Mouse (Mus musculus): ENCODE data around the gene Bbx. TPM values are rescaled to one million over a fixed set of nuclear protein-coding genes. Genes with fewer than 3 reads are reported as not detected.

Gene Bbx
- polyA plus RNA-seq, 1 experiment = 10.4 TPM

DNA sequence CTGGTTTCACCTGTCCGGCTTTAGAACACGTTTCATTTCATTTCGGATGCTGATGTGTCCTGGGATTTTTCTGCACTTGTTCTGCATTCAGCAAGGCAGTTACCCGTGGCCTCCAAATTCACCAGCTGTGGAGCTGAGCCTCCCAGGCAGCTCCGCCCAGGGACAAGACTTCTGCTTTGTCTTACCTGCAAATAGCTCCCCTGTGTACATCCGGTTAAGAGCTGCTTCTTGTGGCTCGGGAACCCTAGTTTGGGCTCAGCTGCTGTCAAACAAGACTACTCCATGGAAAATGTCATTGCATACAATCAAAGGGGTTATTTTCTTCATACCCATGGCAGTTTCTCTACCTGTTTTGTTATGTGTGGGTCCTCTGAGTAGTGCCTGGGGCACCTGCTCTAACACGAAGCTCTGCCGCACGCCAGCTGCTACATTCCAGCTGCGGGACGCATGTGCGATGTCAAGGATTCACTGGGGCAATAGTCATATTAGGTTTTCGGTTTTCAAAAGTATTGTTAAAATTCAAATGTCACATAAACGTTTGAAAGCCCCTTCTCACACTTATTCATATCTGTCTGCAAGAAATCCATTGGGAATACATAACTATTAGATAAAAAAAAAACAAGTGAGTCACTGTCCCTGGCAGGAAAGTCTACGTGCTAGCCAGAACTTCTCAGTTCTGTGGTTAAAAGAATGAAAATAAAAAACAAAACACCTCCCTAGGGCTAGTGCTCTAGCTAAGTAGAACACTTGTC, 264.8 kb downstream of the Bbx start:
- Histone ChIP-seq H3K4me1 (ENCODE audit: control insufficient read depth, insufficient read depth, low read length) (no peaks in the 10 kb centered on the region), H3K4me3 (ENCODE audit: insufficient read depth, low read length) (no peak overlapping the region), H3K27ac (ENCODE audit: insufficient read depth, low read length) (no peak overlapping the region)
- TF ChIP-seq POLR2A (IDR thresholded peaks at IDR 0.05; ENCODE audit: extremely low read depth, insufficient read depth, low read length) (no peak), CTCF (IDR thresholded peaks at IDR 0.05; ENCODE audit: extremely low read depth, insufficient read depth, low read length) (no peak)

DNA sequence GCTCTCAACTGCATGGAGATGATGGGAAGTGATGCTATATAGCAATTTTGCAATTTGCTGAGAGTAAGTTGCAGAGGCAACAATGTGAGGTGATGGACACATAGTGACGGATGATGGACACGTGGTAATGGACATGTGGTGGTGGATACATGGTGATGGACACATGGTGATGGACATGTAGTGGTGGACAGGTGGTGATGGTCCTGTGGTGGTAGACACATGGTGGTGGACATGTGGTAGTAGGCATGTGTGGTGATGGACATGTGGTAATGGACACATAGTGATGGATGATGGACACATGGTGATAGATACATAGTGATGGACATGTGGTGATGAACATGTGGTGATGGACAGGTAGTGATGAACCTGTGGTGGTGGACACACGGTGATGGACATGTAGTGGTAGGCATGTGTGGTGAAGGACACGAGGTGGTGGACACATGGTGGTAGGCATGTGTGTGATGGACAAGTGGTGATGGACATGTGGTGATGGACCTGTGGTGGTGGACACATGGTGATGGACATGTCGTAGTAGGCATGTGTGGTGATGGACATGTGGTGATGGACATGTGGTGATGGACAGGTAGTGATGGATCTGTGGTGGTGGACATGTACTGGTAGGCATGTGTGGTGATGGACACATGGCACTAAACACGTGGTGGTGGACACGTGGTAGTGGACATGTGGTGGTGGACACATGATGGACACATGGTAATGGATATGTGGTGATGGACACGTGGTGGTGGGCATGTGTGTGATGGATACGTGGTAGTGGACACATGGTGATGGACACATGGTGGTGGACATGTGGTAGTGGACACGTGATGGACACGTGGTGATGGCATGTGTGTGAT, 271.5 kb downstream of the Bbx start:
- TF ChIP-seq CTCF (IDR thresholded peaks at IDR 0.05; ENCODE audit: extremely low read depth, insufficient read depth, low read length) = no peak
- TF ChIP-seq POLR2A (IDR thresholded peaks at IDR 0.05; ENCODE audit: extremely low read depth, insufficient read depth, low read length) = no peak
- H3K4me1 ChIP-seq (ENCODE audit: control insufficient read depth, insufficient read depth, low read length) = no peaks in the 10 kb centered on the region
- no peak overlapping the region for H3K4me3 ChIP-seq (ENCODE audit: insufficient read depth, low read length)
- H3K27ac ChIP-seq (ENCODE audit: insufficient read depth, low read length) = no peak overlapping the region

DNA sequence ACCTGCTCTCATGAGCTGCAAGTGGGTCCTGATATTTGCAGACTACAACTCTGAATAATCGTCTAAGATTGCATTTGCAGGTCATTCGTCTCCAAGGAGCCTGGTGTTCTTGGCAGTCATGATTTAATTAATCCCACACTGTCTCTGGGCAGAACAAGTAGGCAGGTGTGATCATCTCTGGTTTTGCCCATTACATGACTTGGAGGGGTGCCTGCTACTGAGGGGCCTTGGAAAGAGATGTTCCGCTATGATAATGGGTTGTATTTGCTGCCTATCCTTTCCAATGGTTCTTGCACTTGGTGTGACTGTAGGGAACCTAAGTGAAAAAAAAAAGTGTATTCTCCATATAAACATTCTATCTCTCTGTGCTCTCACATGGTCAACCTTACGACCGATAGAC, 273.6 kb downstream of the Bbx start:
- no peaks in the 10 kb centered on the region for H3K4me1 ChIP-seq (ENCODE audit: control insufficient read depth, insufficient read depth, low read length)
- no peak overlapping the region for H3K27ac ChIP-seq (ENCODE audit: insufficient read depth, low read length)
- H3K4me3 ChIP-seq (ENCODE audit: insufficient read depth, low read length) = no peak overlapping the region
- TF ChIP-seq POLR2A (IDR thresholded peaks at IDR 0.05; ENCODE audit: extremely low read depth, insufficient read depth, low read length) (no peak), CTCF (IDR thresholded peaks at IDR 0.05; ENCODE audit: extremely low read depth, insufficient read depth, low read length) (no peak)

DNA sequence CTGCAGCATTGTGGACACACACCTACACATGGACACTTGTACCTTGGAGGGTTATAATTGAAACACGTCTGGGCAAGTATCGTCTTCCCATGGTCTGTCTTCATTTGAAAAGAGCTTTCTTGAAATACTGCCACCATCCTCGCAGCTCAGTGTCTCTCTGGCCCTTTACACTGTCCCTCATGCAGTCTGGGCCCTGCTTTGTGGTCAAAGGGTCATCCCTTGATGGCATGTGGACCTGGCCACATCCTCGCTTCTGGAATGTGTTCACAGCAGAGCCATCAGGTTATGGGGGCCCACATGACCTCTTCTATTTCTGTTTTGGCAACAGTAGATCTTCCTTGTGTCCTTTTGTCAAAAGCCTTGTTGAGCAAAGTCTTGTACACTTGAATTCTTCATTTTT, 282.6 kb downstream of the Bbx start:
- Histone ChIP-seq H3K27ac (ENCODE audit: insufficient read depth, low read length) (no peak overlapping the region), H3K4me3 (ENCODE audit: insufficient read depth, low read length) (no peak overlapping the region)
- TF ChIP-seq CTCF (IDR thresholded peaks at IDR 0.05; ENCODE audit: extremely low read depth, insufficient read depth, low read length) (no peak), POLR2A (IDR thresholded peaks at IDR 0.05; ENCODE audit: extremely low read depth, insufficient read depth, low read length) (no peak)

DNA sequence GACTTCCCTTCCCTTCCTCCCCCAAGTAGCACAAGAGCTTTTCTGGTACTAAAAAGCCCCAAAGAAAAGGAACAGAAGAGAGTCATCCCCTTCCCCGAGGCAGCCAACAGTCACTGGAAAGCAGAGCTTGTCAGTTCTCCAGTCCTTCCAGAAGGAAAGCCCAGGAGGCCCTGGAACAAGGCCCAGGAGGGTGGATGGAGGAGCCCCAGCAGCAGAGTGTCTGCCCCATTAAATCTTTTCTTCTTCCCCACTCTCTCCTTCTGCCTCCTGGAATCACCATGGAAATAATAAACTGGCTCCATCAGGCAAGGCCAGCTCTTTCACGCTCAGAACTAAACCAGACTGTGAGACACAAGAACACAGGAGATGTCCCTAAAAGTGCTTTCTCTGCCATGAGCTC, 284.3 kb downstream of the Bbx start:
- TF ChIP-seq CTCF (IDR thresholded peaks at IDR 0.05; ENCODE audit: extremely low read depth, insufficient read depth, low read length) (no peak), POLR2A (IDR thresholded peaks at IDR 0.05; ENCODE audit: extremely low read depth, insufficient read depth, low read length) (no peak)
- no peak overlapping the region for H3K27ac ChIP-seq (ENCODE audit: insufficient read depth, low read length)
- H3K4me3 ChIP-seq (ENCODE audit: insufficient read depth, low read length) = no peak overlapping the region
- no peaks in the 10 kb centered on the region for H3K4me1 ChIP-seq (ENCODE audit: control insufficient read depth, insufficient read depth, low read length)

More for the DNA sequence above, 282.6 kb downstream of the Bbx start:
- no peaks in the 10 kb centered on the region for H3K4me1 ChIP-seq (ENCODE audit: control insufficient read depth, insufficient read depth, low read length)

Other genes starting within 250 kb of the Bbx start
- gene Ccdc54, start 158.8 kb upstream of the Bbx start, polyA plus RNA-seq (2012; rRNA removed) = 0.08 TPM in 1 of 2 replicates, not detected in the other